Comparison of ENCODE assay signal across 27 mouse cellular contexts in the genomic region with DNA sequence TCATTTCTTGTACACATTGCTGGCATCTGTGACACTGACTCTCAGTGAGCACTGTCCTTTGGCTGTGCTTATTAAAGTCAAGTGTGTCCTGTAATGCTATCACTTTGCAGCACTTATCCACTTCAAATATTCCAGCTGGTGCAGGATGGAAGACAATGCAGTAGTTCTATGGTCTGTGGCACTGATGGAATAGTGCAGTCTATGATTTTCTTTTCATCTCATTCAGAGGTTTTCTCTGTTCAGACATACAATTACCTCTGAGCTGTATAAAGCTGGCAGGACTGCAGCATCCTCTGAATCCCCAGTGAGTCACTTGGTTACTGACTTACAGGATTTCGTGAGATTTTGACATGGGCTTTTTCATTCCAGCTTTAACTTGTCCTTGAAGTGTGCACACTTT.
DNase-seq lines count a peak whose midpoint lies in the region; ATAC-seq and TF ChIP-seq lines count a peak whose summit lies in the region.
"Had no signal": no experiment of that assay in that cellular context is flagged by ENCODE, and none has a peak within 500 bp of the region (broad histone marks: within the 10 kb centered on the region; RNA-seq: fewer than 3 reads in every experiment).

No protein-coding gene starts in this region.

- H3K9ac ChIP-seq in forebrain, embryonic 13.5 days: no peak overlapping the region
- no peak overlapping the region for H3K9ac ChIP-seq in forebrain, embryonic 11.5 days (ENCODE audit: low read length)
- H3K9ac ChIP-seq in midbrain, embryonic 15.5 days: no peak overlapping the region
- H3K9ac ChIP-seq in midbrain, embryonic 11.5 days (ENCODE audit: low read length): no peak overlapping the region
- H3K9ac ChIP-seq in forebrain, embryonic 14.5 days (ENCODE audit: low read length): no peak overlapping the region
- no peak overlapping the region for H3K9ac ChIP-seq in hindbrain, postnatal 0 days (replicated peaks; ENCODE audit: low read length)
- H3K9ac ChIP-seq: embryonic facial prominence, embryonic 15.5 days; heart, embryonic 13.5 days; hindbrain, embryonic 14.5 days; liver, embryonic 15.5 days; lung, embryonic 15.5 days; neural tube, embryonic 15.5 days had no signal

- no peak overlapping the region for H3K4me2 ChIP-seq in forebrain, embryonic 13.5 days
- no peak overlapping the region for H3K4me2 ChIP-seq in forebrain, embryonic 11.5 days (ENCODE audit: low read depth, low read length, severe bottlenecking)
- no peak overlapping the region for H3K4me2 ChIP-seq in midbrain, embryonic 15.5 days
- H3K4me2 ChIP-seq in midbrain, embryonic 11.5 days: no peak overlapping the region
- no peak overlapping the region for H3K4me2 ChIP-seq in forebrain, embryonic 14.5 days (ENCODE audit: low read length)
- H3K4me2 ChIP-seq in hindbrain, postnatal 0 days (ENCODE audit: low read depth, low read length): no peak overlapping the region
- H3K4me2 ChIP-seq: embryonic facial prominence, embryonic 15.5 days; heart, embryonic 13.5 days; hindbrain, embryonic 14.5 days; liver, embryonic 15.5 days; lung, embryonic 15.5 days; neural tube, embryonic 15.5 days had no signal

- no peak for TF ChIP-seq CTCF in olfactory bulb, adult 2 months (IDR thresholded peaks at IDR 0.05; ENCODE audit: insufficient read depth, low read depth, low read length)
- no peak for TF ChIP-seq CTCF in hindbrain, postnatal 0 days (IDR thresholded peaks at IDR 0.05; ENCODE audit: low read depth)

- no peak overlapping the region for H3K4me3 ChIP-seq in forebrain, embryonic 13.5 days
- H3K4me3 ChIP-seq in forebrain, embryonic 11.5 days (ENCODE audit: low read depth, low read length): no peak overlapping the region
- H3K4me3 ChIP-seq in midbrain, embryonic 15.5 days: no peak overlapping the region
- no peak overlapping the region for H3K4me3 ChIP-seq in midbrain, embryonic 11.5 days (ENCODE audit: low read depth, low read length)
- H3K4me3 ChIP-seq in forebrain, embryonic 14.5 days (ENCODE audit: low read depth, low read length): no peak overlapping the region
- no peak overlapping the region for H3K4me3 ChIP-seq in olfactory bulb, adult 2 months (ENCODE audit: insufficient read depth, low read depth, low read length)
- H3K4me3 ChIP-seq in hindbrain, postnatal 0 days (ENCODE audit: low read length): no peak overlapping the region
- H3K4me3 ChIP-seq: embryonic facial prominence, embryonic 10.5 days; embryonic facial prominence, embryonic 15.5 days; heart, embryonic 13.5 days; liver, embryonic 15.5 days; lung, embryonic 15.5 days; neural tube, embryonic 15.5 days had no signal

- peak; percentile 38; the same call in 1 of the 2 replicates for ATAC-seq in forebrain, embryonic 13.5 days
- ATAC-seq in forebrain, embryonic 11.5 days (replicated peaks; ENCODE audit: low FRiP score): no peak
- ATAC-seq in midbrain, embryonic 15.5 days (replicated peaks): peak; percentile 72; the same call in 1 of the 2 replicates
- ATAC-seq in midbrain, embryonic 11.5 days (ENCODE audit: low FRiP score): no peak
- 0 out of 2 replicates have a peak, but pooled peaks have one; percentile 29 for ATAC-seq in forebrain, embryonic 14.5 days
- ATAC-seq in hindbrain, postnatal 0 days: no peak
- ATAC-seq: inflammation-experienced regulatory T-cells, adult 6 months had no signal

- no peak for DNase-seq in forebrain, embryonic 11.5 days (ENCODE audit: low spot score)
- no peak for DNase-seq in midbrain, embryonic 11.5 days (ENCODE audit: low spot score, missing footprints)
- peak; percentile 16 for DNase-seq in forebrain, embryonic 14.5 days (ENCODE audit: low spot score)
- no peak for DNase-seq in ovary, postnatal 10 days (ENCODE audit: low spot score)
- no peak for DNase-seq in hindbrain, postnatal 0 days (ENCODE audit: low spot score)
- DNase-seq: adrenal gland, postnatal 25 days; cerebellum, adult 2 months; cerebellum, postnatal 25 days; heart, postnatal 10 days; kidney, adult 11 months; kidney, postnatal 14 days; left cerebral cortex, postnatal 4 days; liver; right cerebral cortex, adult 18-20 months; spleen, adult 18-20 months; thymus, postnatal 14 days had no signal

- 85% methylated on average over 1 of the region's 1 CpGs for WGBS in forebrain, embryonic 13.5 days
- 82% methylated on average over 1 of the region's 1 CpGs for WGBS in forebrain, embryonic 11.5 days
- WGBS in midbrain, embryonic 15.5 days: 73% methylated on average over 1 of the region's 1 CpGs
- 88% methylated on average over 1 of the region's 1 CpGs for WGBS in midbrain, embryonic 11.5 days
- 74% methylated on average over 1 of the region's 1 CpGs for WGBS in forebrain, embryonic 14.5 days
- 25% methylated on average over 1 of the region's 1 CpGs for WGBS in olfactory bulb, adult 2 months
- 69% methylated on average over 1 of the region's 1 CpGs for WGBS in hindbrain, postnatal 0 days

- no peaks in the 10 kb centered on the region for H3K9me3 ChIP-seq in forebrain, embryonic 13.5 days (replicated peaks)
- H3K9me3 ChIP-seq in forebrain, embryonic 11.5 days (ENCODE audit: control insufficient read depth, low read length): no peaks in the 10 kb centered on the region
- no peaks in the 10 kb centered on the region for H3K9me3 ChIP-seq in midbrain, embryonic 15.5 days
- H3K9me3 ChIP-seq in midbrain, embryonic 11.5 days (ENCODE audit: control insufficient read depth, low read length): no peaks in the 10 kb centered on the region
- H3K9me3 ChIP-seq in forebrain, embryonic 14.5 days (replicated peaks; ENCODE audit: control insufficient read depth, low read length): no peaks in the 10 kb centered on the region
- H3K9me3 ChIP-seq in hindbrain, postnatal 0 days (ENCODE audit: low read length): no peaks in the 10 kb centered on the region
- H3K9me3 ChIP-seq: embryonic facial prominence, embryonic 10.5 days; embryonic facial prominence, embryonic 15.5 days; heart, embryonic 13.5 days; liver, embryonic 15.5 days; lung, embryonic 15.5 days; neural tube, embryonic 15.5 days had no signal

- no peaks in the 10 kb centered on the region for H3K36me3 ChIP-seq in forebrain, embryonic 13.5 days (ENCODE audit: poor library complexity, severe bottlenecking)
- H3K36me3 ChIP-seq in forebrain, embryonic 11.5 days (ENCODE audit: control insufficient read depth, insufficient read depth, low read length): no peaks in the 10 kb centered on the region
- no peaks in the 10 kb centered on the region for H3K36me3 ChIP-seq in midbrain, embryonic 15.5 days (replicated peaks)
- H3K36me3 ChIP-seq in midbrain, embryonic 11.5 days (ENCODE audit: control insufficient read depth, insufficient read depth, low read length): no peaks in the 10 kb centered on the region
- H3K36me3 ChIP-seq in forebrain, embryonic 14.5 days (ENCODE audit: control insufficient read depth, insufficient read depth, low read length): no peaks in the 10 kb centered on the region
- no peaks in the 10 kb centered on the region for H3K36me3 ChIP-seq in hindbrain, postnatal 0 days (ENCODE audit: insufficient read depth, low read length)
- H3K36me3 ChIP-seq: embryonic facial prominence, embryonic 10.5 days; embryonic facial prominence, embryonic 15.5 days; heart, embryonic 13.5 days; liver, embryonic 15.5 days; lung, embryonic 15.5 days; neural tube, embryonic 15.5 days had no signal

- no peak for TF ChIP-seq POLR2A in olfactory bulb, adult 2 months (IDR thresholded peaks at IDR 0.05; ENCODE audit: insufficient read depth, low read depth, low read length)

- H3K27ac ChIP-seq in forebrain, embryonic 13.5 days: no peak overlapping the region
- H3K27ac ChIP-seq in forebrain, embryonic 11.5 days (ENCODE audit: low read depth, low read length): no peak overlapping the region
- H3K27ac ChIP-seq in midbrain, embryonic 15.5 days: no peak overlapping the region
- H3K27ac ChIP-seq in midbrain, embryonic 11.5 days (ENCODE audit: low read depth, low read length): no peak overlapping the region
- no peak overlapping the region for H3K27ac ChIP-seq in forebrain, embryonic 14.5 days (ENCODE audit: low read depth, low read length)
- H3K27ac ChIP-seq in olfactory bulb, adult 2 months (ENCODE audit: insufficient read depth, low read depth, low read length): peak overlapping the region; percentile 75; the same call in 1 of the 2 replicates
- H3K27ac ChIP-seq in hindbrain, postnatal 0 days: no peak overlapping the region
- H3K27ac ChIP-seq: embryonic facial prominence, embryonic 10.5 days; embryonic facial prominence, embryonic 15.5 days; heart, embryonic 13.5 days; hindbrain, embryonic 14.5 days; liver, embryonic 15.5 days; lung, embryonic 15.5 days; neural tube, embryonic 15.5 days had no signal

- H3K27me3 ChIP-seq in forebrain, embryonic 13.5 days: no peaks in the 10 kb centered on the region
- no peaks in the 10 kb centered on the region for H3K27me3 ChIP-seq in forebrain, embryonic 11.5 days (ENCODE audit: control insufficient read depth, insufficient read depth, low read length)
- H3K27me3 ChIP-seq in midbrain, embryonic 15.5 days (replicated peaks): no peaks in the 10 kb centered on the region
- no peaks in the 10 kb centered on the region for H3K27me3 ChIP-seq in midbrain, embryonic 11.5 days (ENCODE audit: control insufficient read depth, insufficient read depth, low read length)
- no peaks in the 10 kb centered on the region for H3K27me3 ChIP-seq in forebrain, embryonic 14.5 days (replicated peaks; ENCODE audit: control insufficient read depth, insufficient read depth, low read length)
- H3K27me3 ChIP-seq in hindbrain, postnatal 0 days (ENCODE audit: insufficient read depth, low read length): no peaks in the 10 kb centered on the region
- H3K27me3 ChIP-seq: embryonic facial prominence, embryonic 15.5 days; liver, embryonic 15.5 days; lung, embryonic 15.5 days; neural tube, embryonic 15.5 days had no signal

- no peaks in the 10 kb centered on the region for H3K4me1 ChIP-seq in forebrain, embryonic 13.5 days
- no peaks in the 10 kb centered on the region for H3K4me1 ChIP-seq in forebrain, embryonic 11.5 days (replicated peaks; ENCODE audit: control insufficient read depth, insufficient read depth, low read length)
- no peaks in the 10 kb centered on the region for H3K4me1 ChIP-seq in midbrain, embryonic 15.5 days
- H3K4me1 ChIP-seq in midbrain, embryonic 11.5 days (ENCODE audit: control insufficient read depth, insufficient read depth, low read length): no peaks in the 10 kb centered on the region
- H3K4me1 ChIP-seq in forebrain, embryonic 14.5 days (ENCODE audit: control insufficient read depth, insufficient read depth, low read length): no peaks in the 10 kb centered on the region
- no peaks in the 10 kb centered on the region for H3K4me1 ChIP-seq in olfactory bulb, adult 2 months (ENCODE audit: control insufficient read depth, insufficient read depth, low read length)
- no peaks in the 10 kb centered on the region for H3K4me1 ChIP-seq in hindbrain, postnatal 0 days (ENCODE audit: insufficient read depth, low read length)
- H3K4me1 ChIP-seq: embryonic facial prominence, embryonic 10.5 days; embryonic facial prominence, embryonic 15.5 days; liver, embryonic 15.5 days; lung, embryonic 15.5 days; neural tube, embryonic 15.5 days had no signal

Comparison
In these comparisons a context has a peak if more than half of its experiments do, and no peak if none do; other contexts are left out.
1. ATAC-seq: peak in forebrain, embryonic 13.5 days (single experiment), midbrain, embryonic 15.5 days (single experiment) and forebrain, embryonic 14.5 days (single experiment); none in forebrain, embryonic 11.5 days (single experiment), midbrain, embryonic 11.5 days (single experiment) and hindbrain, postnatal 0 days (single experiment).